Mouse (Mus musculus): ENCODE measurements around the gene Dnajb2. TPM values are rescaled to one million over a fixed set of nuclear protein-coding genes. Genes with fewer than 3 reads are reported as not detected.
A peak's percentile ranks its signal among the peaks of the same experiment; 100 is the strongest.

The Dnajb2 gene
- total RNA-seq, 1 experiment from 2014 or later, result 39.7 TPM

GRCm38 (mm10) chr1:75247071-75247930 lies 11.1 kb downstream of the Dnajb2 start:
- no peak for ATAC-seq (ENCODE audit: extremely low read depth, insufficient number of reproducible peaks, low FRiP score, poor library complexity, severe bottlenecking)

- ATAC-seq (ENCODE audit: extremely low read depth, insufficient number of reproducible peaks, low FRiP score, poor library complexity, severe bottlenecking), result no peak
Observed at GRCm38 (mm10) chr1:75248041-75248772, 12.0 kb downstream of the Dnajb2 start.

- no peak for ATAC-seq (ENCODE audit: extremely low read depth, insufficient number of reproducible peaks, low FRiP score, poor library complexity, severe bottlenecking)
Observed at GRCm38 (mm10) chr1:75250498-75250897, 14.3 kb downstream of the Dnajb2 start.

- peak; percentile 77 for ATAC-seq (ENCODE audit: extremely low read depth, insufficient number of reproducible peaks, low FRiP score, poor library complexity, severe bottlenecking)
Observed at GRCm38 (mm10) chr1:75251112-75251970, 15.1 kb downstream of the Dnajb2 start.

GRCm38 (mm10) chr1:75252308-75252707 lies 16.1 kb downstream of the Dnajb2 start:
- no peak for ATAC-seq (ENCODE audit: extremely low read depth, insufficient number of reproducible peaks, low FRiP score, poor library complexity, severe bottlenecking)

- ATAC-seq (ENCODE audit: extremely low read depth, insufficient number of reproducible peaks, low FRiP score, poor library complexity, severe bottlenecking), result no peak
Observed at GRCm38 (mm10) chr1:75253029-75253428, 16.8 kb downstream of the Dnajb2 start.

GRCm38 (mm10) chr1:75253849-75254624 lies 17.8 kb downstream of the Dnajb2 start:
- peak; percentile 66 for ATAC-seq (ENCODE audit: extremely low read depth, insufficient number of reproducible peaks, low FRiP score, poor library complexity, severe bottlenecking)

GRCm38 (mm10) chr1:75254625-75255013 lies 18.4 kb downstream of the Dnajb2 start:
- ATAC-seq (ENCODE audit: extremely low read depth, insufficient number of reproducible peaks, low FRiP score, poor library complexity, severe bottlenecking), result no peak

GRCm38 (mm10) chr1:75255516-75256046 lies 19.4 kb downstream of the Dnajb2 start:
- no peak for ATAC-seq (ENCODE audit: extremely low read depth, insufficient number of reproducible peaks, low FRiP score, poor library complexity, severe bottlenecking)

GRCm38 (mm10) chr1:75261278-75261677 lies 25.1 kb downstream of the Dnajb2 start:
- ATAC-seq (ENCODE audit: extremely low read depth, insufficient number of reproducible peaks, low FRiP score, poor library complexity, severe bottlenecking), result no peak

- ATAC-seq (ENCODE audit: extremely low read depth, insufficient number of reproducible peaks, low FRiP score, poor library complexity, severe bottlenecking), result 0 out of 2 replicates have a peak, but pooled peaks have one; percentile 16
Observed at GRCm38 (mm10) chr1:75262969-75263951, 27.1 kb downstream of the Dnajb2 start.

GRCm38 (mm10) chr1:75264091-75264880 lies 28.1 kb downstream of the Dnajb2 start, which contains the start of gene Ptprn:
TSS of gene Ptprn (minus strand) at chr1:75264502.
- no peak for ATAC-seq (ENCODE audit: extremely low read depth, insufficient number of reproducible peaks, low FRiP score, poor library complexity, severe bottlenecking)

- no peak for ATAC-seq (ENCODE audit: extremely low read depth, insufficient number of reproducible peaks, low FRiP score, poor library complexity, severe bottlenecking)
Observed at GRCm38 (mm10) chr1:75277195-75278188, 41.3 kb downstream of the Dnajb2 start.

- ATAC-seq (ENCODE audit: extremely low read depth, insufficient number of reproducible peaks, low FRiP score, poor library complexity, severe bottlenecking), result no peak
Observed at GRCm38 (mm10) chr1:75278228-75278627, 42.0 kb downstream of the Dnajb2 start, which contains the start of gene Resp18. TSS of gene Resp18 (minus strand) at chr1:75278415.

GRCm38 (mm10) chr1:75283017-75283416 lies 46.8 kb downstream of the Dnajb2 start:
- no peak for ATAC-seq (ENCODE audit: extremely low read depth, insufficient number of reproducible peaks, low FRiP score, poor library complexity, severe bottlenecking)
